Mouse (Mus musculus): ENCODE results near the gene Per2.
A peak's percentile ranks its signal among the peaks of the same experiment; 100 is the strongest.

Gene Per2

DNA sequence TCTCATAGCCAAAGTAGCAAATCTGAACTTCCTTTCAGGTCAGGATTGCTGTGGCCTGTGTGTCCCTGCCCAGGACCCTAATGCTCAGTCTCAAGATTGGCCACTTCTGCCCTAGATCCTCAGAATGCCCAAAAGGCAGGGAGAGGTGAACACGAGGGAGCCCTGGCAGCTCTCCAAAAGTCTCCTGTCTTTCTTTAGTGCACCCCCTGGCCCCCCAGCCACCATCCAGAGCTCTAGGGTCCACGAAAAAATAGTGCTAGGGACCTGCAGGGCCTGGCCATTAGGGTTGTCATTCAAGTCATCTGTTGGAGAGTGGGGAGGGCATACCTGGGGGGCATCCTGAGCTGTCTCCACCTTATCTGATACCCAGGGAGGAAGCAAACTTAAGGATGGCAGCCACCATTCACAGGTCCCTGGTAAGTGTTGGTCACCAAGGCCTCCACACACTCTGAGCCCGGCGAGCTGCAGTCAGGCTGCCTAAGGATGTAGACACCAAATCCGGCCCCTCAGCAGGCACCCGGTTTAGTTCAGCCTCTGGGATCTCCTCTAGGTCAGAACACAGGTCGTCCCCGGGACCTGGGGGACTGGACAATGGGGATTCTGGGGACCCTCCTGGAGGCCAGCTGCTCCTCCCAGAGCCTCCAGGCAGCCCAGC lies 47.4 kb downstream of the Per2 start:
- Histone ChIP-seq H3K27me3 (ENCODE audit: control insufficient read depth, insufficient read depth, low read length, poor library complexity, severe bottlenecking) (no peaks in the 10 kb centered on the region), H3K36me3 (ENCODE audit: control insufficient read depth, insufficient read depth, low read length, poor library complexity, severe bottlenecking) (peaks cover 3% of the 10 kb centered on the region; the same call in 1 of the 2 replicates)
- DNase-seq (ENCODE audit: low read depth, low spot score) = no peak

DNA sequence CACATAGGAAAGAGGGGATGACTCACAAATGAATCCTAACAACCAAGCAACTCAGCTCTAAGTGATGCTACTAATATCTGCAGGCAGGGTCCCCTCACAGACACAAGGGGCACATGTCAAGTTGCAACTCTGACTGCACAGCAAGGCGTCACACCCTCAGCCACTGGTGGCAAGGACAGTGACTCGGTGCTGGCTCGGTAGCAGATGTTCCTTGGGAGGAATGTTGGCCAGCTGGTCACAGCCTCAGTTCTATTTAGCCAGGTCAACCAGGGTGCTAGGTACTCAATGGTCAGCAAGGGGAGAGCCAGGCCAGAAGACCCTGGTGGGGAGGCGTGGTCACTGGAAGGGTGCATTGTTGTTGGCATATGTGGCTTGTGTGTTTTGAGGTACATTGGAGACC lies 51.3 kb downstream of the Per2 start:
- Histone ChIP-seq H3K27me3 (ENCODE audit: control insufficient read depth, insufficient read depth, low read length, poor library complexity, severe bottlenecking) (no peaks in the 10 kb centered on the region), H3K36me3 (ENCODE audit: control insufficient read depth, insufficient read depth, low read length, poor library complexity, severe bottlenecking) (peaks cover 3% of the 10 kb centered on the region; the same call in 1 of the 2 replicates)
- DNase-seq (ENCODE audit: low read depth, low spot score) = no peak

- no peaks in the 10 kb centered on the region for H3K27me3 ChIP-seq (ENCODE audit: control insufficient read depth, insufficient read depth, low read length, poor library complexity, severe bottlenecking)
- no peaks in the 10 kb centered on the region for H3K36me3 ChIP-seq (ENCODE audit: control insufficient read depth, insufficient read depth, low read length, poor library complexity, severe bottlenecking)
- DNase-seq (ENCODE audit: low read depth, low spot score) = peak; percentile 5
Measured at GRCm38 (mm10) chr1:91405406-91406169, 53.5 kb downstream of the Per2 start.

GRCm38 (mm10) chr1:91404976-91405375 lies 54.1 kb downstream of the Per2 start:
- no peaks in the 10 kb centered on the region for H3K36me3 ChIP-seq (ENCODE audit: control insufficient read depth, insufficient read depth, low read length, poor library complexity, severe bottlenecking)
- H3K27me3 ChIP-seq (ENCODE audit: control insufficient read depth, insufficient read depth, low read length, poor library complexity, severe bottlenecking) = no peaks in the 10 kb centered on the region
- no peak for DNase-seq (ENCODE audit: low read depth, low spot score)

GRCm38 (mm10) chr1:91398260-91399062 lies 60.7 kb downstream of the Per2 start, which contains the start of gene Ilkap:
Gene Ilkap (minus strand): TSS chr1:91398815.
- H3K36me3 ChIP-seq (ENCODE audit: control insufficient read depth, insufficient read depth, low read length, poor library complexity, severe bottlenecking) = no peaks in the 10 kb centered on the region
- DNase-seq (ENCODE audit: low read depth, low spot score) = peak; percentile 91
- no peaks in the 10 kb centered on the region for H3K27me3 ChIP-seq (ENCODE audit: control insufficient read depth, insufficient read depth, low read length, poor library complexity, severe bottlenecking)

DNA sequence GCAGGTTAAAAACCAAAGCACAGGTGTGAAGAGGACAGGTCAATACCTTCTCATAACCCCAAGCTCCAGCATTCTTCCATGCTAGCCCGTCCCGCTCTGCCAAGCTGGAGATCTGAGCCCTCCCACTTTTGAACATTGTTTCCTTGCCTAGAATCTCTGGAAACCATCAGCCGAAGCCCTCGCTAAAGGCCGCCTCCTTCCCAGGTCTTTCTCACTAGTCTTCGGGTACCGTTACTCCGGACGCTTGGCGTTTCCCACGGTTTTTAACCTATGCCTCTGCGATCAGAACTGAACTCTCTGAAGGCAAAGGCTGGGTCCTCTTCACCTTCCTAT lies 61.2 kb downstream of the Per2 start:
- Histone ChIP-seq H3K36me3 (ENCODE audit: control insufficient read depth, insufficient read depth, low read length, poor library complexity, severe bottlenecking) (no peaks in the 10 kb centered on the region), H3K27me3 (ENCODE audit: control insufficient read depth, insufficient read depth, low read length, poor library complexity, severe bottlenecking) (no peaks in the 10 kb centered on the region)
- DNase-seq (ENCODE audit: low read depth, low spot score) = no peak

DNA sequence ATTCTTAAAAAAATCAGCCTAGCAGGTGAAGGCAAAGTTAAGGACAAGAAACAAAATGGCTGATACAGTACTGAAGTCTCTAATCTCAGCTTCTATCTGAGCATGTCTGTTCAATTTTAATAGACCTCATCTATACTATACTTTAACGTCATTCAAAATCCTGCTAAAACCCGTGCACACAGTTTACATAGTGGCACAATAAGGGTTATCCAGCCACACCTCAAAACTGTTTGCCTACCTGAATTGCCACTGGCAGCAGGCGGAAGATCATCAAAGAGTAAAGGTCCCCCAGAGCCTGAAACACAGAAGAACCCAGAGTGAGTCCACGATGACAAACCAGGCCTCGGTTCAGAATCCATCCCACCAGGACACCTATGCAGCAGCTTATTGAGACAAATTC lies 68.8 kb downstream of the Per2 start:
- DNase-seq (ENCODE audit: low read depth, low spot score) = no peak
- Histone ChIP-seq H3K36me3 (ENCODE audit: control insufficient read depth, insufficient read depth, low read length, poor library complexity, severe bottlenecking) (peaks cover 14% of the 10 kb centered on the region), H3K27me3 (ENCODE audit: control insufficient read depth, insufficient read depth, low read length, poor library complexity, severe bottlenecking) (no peaks in the 10 kb centered on the region)

GRCm38 (mm10) chr1:91381091-91381471 lies 78.0 kb downstream of the Per2 start:
- Histone ChIP-seq H3K27me3 (ENCODE audit: control insufficient read depth, insufficient read depth, low read length, poor library complexity, severe bottlenecking) (no peaks in the 10 kb centered on the region), H3K36me3 (ENCODE audit: control insufficient read depth, insufficient read depth, low read length, poor library complexity, severe bottlenecking) (peaks cover 13% of the 10 kb centered on the region)
- DNase-seq (ENCODE audit: low read depth, low spot score) = no peak

DNA sequence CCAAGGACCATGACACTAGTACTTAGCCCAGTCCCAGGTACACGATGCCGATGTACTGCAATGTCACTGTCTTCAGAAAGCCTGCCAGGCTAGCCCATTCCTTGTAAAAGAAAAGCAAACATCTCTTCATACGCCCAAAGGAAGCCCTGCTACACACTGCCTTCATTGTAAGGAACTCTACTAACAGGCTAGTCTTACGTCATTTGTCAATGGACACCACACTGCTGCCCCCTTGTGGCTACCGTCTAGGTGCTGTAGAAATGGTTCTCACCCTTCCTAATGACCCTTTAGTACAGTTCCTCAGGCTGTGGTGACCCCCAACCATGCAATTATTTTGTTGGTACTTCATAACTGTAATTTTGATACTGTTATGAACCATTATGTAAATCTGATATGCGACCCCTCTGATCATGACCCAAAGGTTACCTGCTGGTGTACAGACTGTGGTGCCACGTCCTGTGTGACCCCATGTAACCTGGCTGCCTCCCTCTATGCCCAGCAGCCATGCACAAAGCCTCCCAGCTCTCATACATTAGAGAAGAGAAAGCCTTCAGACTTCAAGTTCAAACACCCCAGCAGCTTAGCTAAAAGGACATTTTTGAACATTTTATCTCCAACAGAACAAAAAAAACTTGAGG lies 78.6 kb downstream of the Per2 start:
- DNase-seq (ENCODE audit: low read depth, low spot score) = peak; percentile 85
- Histone ChIP-seq H3K36me3 (ENCODE audit: control insufficient read depth, insufficient read depth, low read length, poor library complexity, severe bottlenecking) (peaks cover 14% of the 10 kb centered on the region), H3K27me3 (ENCODE audit: control insufficient read depth, insufficient read depth, low read length, poor library complexity, severe bottlenecking) (no peaks in the 10 kb centered on the region)

DNA sequence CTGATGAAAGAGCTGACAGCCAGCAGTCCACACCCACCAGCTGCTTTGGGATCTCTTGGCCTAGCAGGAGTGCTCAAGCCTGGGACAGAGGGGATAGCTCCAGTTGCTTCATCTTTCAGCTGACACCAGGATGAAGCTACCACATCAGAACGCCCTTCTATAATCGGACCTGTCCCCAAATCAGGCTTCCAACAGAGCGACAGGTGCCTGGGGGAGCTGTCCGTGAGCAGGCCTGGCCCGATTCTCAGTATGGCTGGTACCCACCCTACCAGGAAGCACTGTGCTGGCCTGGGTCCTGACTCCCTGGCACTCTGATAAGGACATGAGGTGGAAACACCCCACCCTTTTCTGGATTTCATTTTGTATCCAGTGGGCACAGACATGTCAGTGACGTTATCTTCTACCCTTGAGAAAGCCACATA lies 85.7 kb downstream of the Per2 start:
- no peak for DNase-seq (ENCODE audit: low read depth, low spot score)

GRCm38 (mm10) chr1:91370055-91370454 lies 89.1 kb downstream of the Per2 start:
- H3K36me3 ChIP-seq (ENCODE audit: control insufficient read depth, insufficient read depth, low read length, poor library complexity, severe bottlenecking) = peaks cover 2% of the 10 kb centered on the region

More for the DNA sequence above, 85.7 kb downstream of the Per2 start:
- Histone ChIP-seq H3K27me3 (ENCODE audit: control insufficient read depth, insufficient read depth, low read length, poor library complexity, severe bottlenecking) (no peaks in the 10 kb centered on the region), H3K36me3 (ENCODE audit: control insufficient read depth, insufficient read depth, low read length, poor library complexity, severe bottlenecking) (peaks cover 9% of the 10 kb centered on the region)

GRCm38 (mm10) chr1:91369408-91369807 lies 89.7 kb downstream of the Per2 start:
- DNase-seq (ENCODE audit: low read depth, low spot score) = no peak
- no peaks in the 10 kb centered on the region for H3K27me3 ChIP-seq (ENCODE audit: control insufficient read depth, insufficient read depth, low read length, poor library complexity, severe bottlenecking)
- H3K36me3 ChIP-seq (ENCODE audit: control insufficient read depth, insufficient read depth, low read length, poor library complexity, severe bottlenecking) = peaks cover 2% of the 10 kb centered on the region; the same call in 1 of the 2 replicates

More at GRCm38 (mm10) chr1:91370055-91370454, 89.1 kb downstream of the Per2 start:
- no peaks in the 10 kb centered on the region for H3K27me3 ChIP-seq (ENCODE audit: control insufficient read depth, insufficient read depth, low read length, poor library complexity, severe bottlenecking)
- no peak for DNase-seq (ENCODE audit: low read depth, low spot score)

DNA sequence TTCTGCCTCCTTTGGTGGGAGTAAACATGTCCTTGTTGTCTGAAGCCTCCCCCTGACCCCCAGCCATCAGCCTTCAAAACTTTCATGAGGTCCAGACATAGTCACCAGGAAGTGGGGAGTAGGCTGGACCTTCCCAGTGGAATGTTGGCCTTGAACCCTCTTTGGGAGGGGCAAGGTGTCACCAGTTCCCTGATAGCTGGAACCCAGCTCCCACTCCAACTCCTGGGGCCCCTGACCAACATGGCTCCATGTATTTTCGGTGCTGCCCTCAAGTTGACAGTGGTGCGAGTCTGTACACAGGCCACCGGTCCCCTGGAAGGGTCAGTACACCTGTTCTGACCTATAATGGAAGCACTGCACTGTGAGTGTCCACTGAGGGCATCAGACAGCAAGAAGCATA lies 91.8 kb downstream of the Per2 start:
- Histone ChIP-seq H3K36me3 (ENCODE audit: control insufficient read depth, insufficient read depth, low read length, poor library complexity, severe bottlenecking) (no peaks in the 10 kb centered on the region; the same call in 1 of the 2 replicates), H3K27me3 (ENCODE audit: control insufficient read depth, insufficient read depth, low read length, poor library complexity, severe bottlenecking) (no peaks in the 10 kb centered on the region)
- no peak for DNase-seq (ENCODE audit: low read depth, low spot score)

DNA sequence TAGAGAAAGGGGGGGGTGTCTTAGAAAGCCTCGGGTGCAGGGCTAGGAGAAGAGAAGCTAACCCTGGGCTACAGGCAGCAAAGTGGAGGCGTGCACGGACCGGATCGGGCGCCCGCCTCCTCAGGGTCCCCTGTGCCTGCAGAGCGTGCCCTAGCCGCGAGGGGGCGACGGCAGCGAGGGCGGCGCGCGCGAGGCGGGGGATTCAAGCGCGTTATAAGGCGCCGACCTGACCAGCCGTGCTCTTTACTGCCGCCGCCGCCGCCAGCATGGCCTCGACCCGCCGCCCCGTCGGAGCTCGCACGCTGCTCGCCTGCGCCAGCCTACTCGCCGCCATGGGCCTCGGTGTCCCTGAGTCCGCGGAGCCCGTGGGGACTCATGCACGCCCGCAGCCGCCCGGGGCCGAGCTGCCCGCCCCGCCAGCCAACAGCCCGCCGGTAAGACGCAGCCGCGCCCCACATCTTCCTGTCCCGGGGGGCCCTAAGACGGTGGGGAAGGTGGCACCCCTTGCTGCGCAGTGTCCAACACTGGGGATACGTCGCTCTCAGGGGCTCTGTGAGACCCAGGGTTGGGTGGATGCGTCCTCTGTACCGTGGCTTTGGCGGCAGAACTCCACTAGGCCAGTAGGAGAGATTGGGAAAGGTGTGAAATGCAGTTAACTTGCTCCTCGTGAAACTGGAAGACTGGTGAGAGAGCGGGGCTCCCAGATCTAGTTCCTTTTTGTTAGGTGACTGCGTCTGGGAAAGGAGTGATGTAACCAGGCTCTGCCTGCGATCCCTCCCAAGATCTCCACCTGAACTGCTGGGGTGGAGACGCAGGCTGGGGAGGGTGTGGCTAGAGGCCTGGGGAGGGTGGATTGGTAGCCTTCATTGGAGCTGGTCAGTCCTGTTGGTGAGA lies 92.7 kb downstream of the Per2 start, which contains the start of gene Erfe:
Gene Erfe (plus strand): TSS at position 216 of the 894 bp plus-strand sequence.
- DNase-seq (ENCODE audit: low read depth, low spot score) = peak; percentile 80
- Histone ChIP-seq H3K36me3 (ENCODE audit: control insufficient read depth, insufficient read depth, low read length, poor library complexity, severe bottlenecking) (no peaks in the 10 kb centered on the region), H3K27me3 (ENCODE audit: control insufficient read depth, insufficient read depth, low read length, poor library complexity, severe bottlenecking) (no peaks in the 10 kb centered on the region)

Data from splenic B cell, adult 2 months (primary cell).